Mouse (Mus musculus) forebrain, postnatal 0 days (tissue): Measurements from ENCODE around the gene Hivep3. TPM values are rescaled to one million over a fixed set of nuclear protein-coding genes. Genes with fewer than 3 reads are reported as not detected.

Experiments
- ATAC-seq: fragments of 200-750 bp; cut with Nextera tagmentation; 2 replicates; pipeline ENCODE4 v1.8.0; 2017; ENCODE audit warnings: mild to moderate bottlenecking, moderate library complexity
- DNase-seq: peaks from one replicate; pipeline ENCODE4 v3.0.0-alpha.2; 2015
- H3K27ac ChIP-seq: fragments of 300-500 bp; sonication (generic); 2 replicates; pipeline ENCODE4 v1.5.1; 2014; ENCODE audit warnings: low read depth, mild to moderate bottlenecking, antibody characterized with exemption, low read length, moderate library complexity, mixed read lengths
- H3K27me3 ChIP-seq: fragments of 300-500 bp; sonication (generic); 2 replicates; pipeline ENCODE4 v1.6.1; 2014; ENCODE audit warnings: mild to moderate bottlenecking, low read length, mixed read lengths; ENCODE audit not compliant: insufficient read depth
- H3K36me3 ChIP-seq: fragments of 300-500 bp; sonication (generic); 2 replicates; pipeline ENCODE4 v1.6.1; 2014; ENCODE audit warnings: mild to moderate bottlenecking, moderate library complexity; ENCODE audit not compliant: insufficient read depth
- H3K4me1 ChIP-seq: fragments of 300-500 bp; sonication (generic); 2 replicates; pipeline ENCODE4 v1.6.1; 2014; ENCODE audit warnings: antibody characterized with exemption; ENCODE audit not compliant: insufficient read depth
- H3K4me2 ChIP-seq: fragments of 300-500 bp; sonication (generic); 2 replicates; pipeline ENCODE4 v1.6.1; 2014; ENCODE audit warnings: low read depth, mild to moderate bottlenecking, moderate library complexity
- H3K4me3 ChIP-seq: fragments of 300-500 bp; sonication (generic); 2 replicates; pipeline ENCODE4 v1.5.1; 2014; ENCODE audit warnings: low read depth, low read length, mixed read lengths
- H3K9ac ChIP-seq: fragments of 300-500 bp; sonication (generic); 2 replicates; pipeline ENCODE4 v1.6.1; 2014; ENCODE audit warnings: mild to moderate bottlenecking
- H3K9me3 ChIP-seq: fragments of 300-500 bp; sonication (generic); 2 replicates; pipeline ENCODE4 v1.6.1; 2016; ENCODE audit warnings: low read length
- CTCF ChIP-seq: sonication (generic); IDR thresholded peaks from 2 replicates; pipeline ENCODE4 v1.5.1; 2016; ENCODE audit warnings: antibody characterized with exemption, control low read depth, low read depth
- WGBS: fragments of 180-500 bp; shearing (Covaris S2); extraction: QIAGEN DNeasy Blood & Tissue Kit; methylation state at CpG from one replicate; pipeline ENCODE4 v1.1.7; 2014; 5-methylcytosine and 5-hydroxymethylcytosine counted together
- polyA plus RNA-seq: library from polyadenylated mRNA; unstranded; fragments of >200 nt; fragmentation: Nextera tagmentation; extraction: Ambion mirVana; gene quantifications from 2 replicates; pipeline ENCODE4 v1.2.1, GENCODE M21; 2015
- total RNA-seq: library from RNA; depleted of rRNA; stranded (reverse); fragments of >200 nt; gene quantifications from 2 replicates; pipeline ENCODE4 v1.2.3, GENCODE M21; 2014

Hivep3 gene
- total and polyA plus RNA-seq, 2 experiments from 2014 or later, result 16.9 to 21.3 TPM

- TF ChIP-seq CTCF, result no peak
- Histone ChIP-seq H3K27me3 (no peaks in the 10 kb centered on the region), H3K9me3 (no peaks in the 10 kb centered on the region), H3K9ac (no peak overlapping the region), H3K36me3 (no peaks in the 10 kb centered on the region), H3K4me2 (no peak overlapping the region), H3K27ac (no peak overlapping the region), H3K4me1 (no peaks in the 10 kb centered on the region), H3K4me3 (no peak overlapping the region)
- ATAC-seq (no peak), DNase-seq (no peak)
- 58% methylated on average over 4 of the region's 4 CpGs for WGBS
These were observed 5.1 kb downstream of the Hivep3 start for GRCm38 (mm10) chr4:119738641-119739040.

GRCm38 (mm10) chr4:119739301-119740062 is 5.9 kb downstream of the Hivep3 start:
- H3K9ac ChIP-seq, result no peak overlapping the region

DNA sequence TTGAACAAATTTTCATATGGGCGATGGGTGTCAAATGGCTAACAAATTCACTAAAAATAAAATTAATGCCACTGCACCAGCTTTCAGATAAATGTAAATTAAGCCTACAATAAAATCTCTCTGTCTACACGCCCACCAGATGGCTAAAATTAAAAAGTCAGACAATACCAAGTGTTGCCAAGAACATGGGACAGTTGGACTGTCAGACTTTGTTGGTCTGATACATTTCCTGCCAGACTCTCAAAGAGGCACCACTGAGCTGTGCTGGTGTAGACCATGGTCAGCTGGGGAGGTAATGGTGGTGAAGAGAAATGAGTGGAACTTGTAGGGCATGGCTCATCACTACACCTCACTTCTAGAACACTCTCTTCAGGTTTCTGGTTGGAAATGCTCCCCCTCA is 14.8 kb downstream of the Hivep3 start:
- Histone ChIP-seq H3K4me3 (no peak overlapping the region), H3K36me3 (no peaks in the 10 kb centered on the region), H3K27me3 (no peaks in the 10 kb centered on the region), H3K9ac (no peak overlapping the region), H3K27ac (no peak overlapping the region), H3K4me1 (no peaks in the 10 kb centered on the region), H3K4me2 (no peak overlapping the region), H3K9me3 (no peaks in the 10 kb centered on the region)
- WGBS, result 69% methylated on average over 2 of the region's 2 CpGs
- ATAC-seq, result no peak
- no peak for DNase-seq
- TF ChIP-seq CTCF, result no peak

More at GRCm38 (mm10) chr4:119739301-119740062, 5.9 kb downstream of the Hivep3 start:
- Histone ChIP-seq H3K4me3 (no peak overlapping the region), H3K4me2 (no peak overlapping the region), H3K9me3 (no peaks in the 10 kb centered on the region), H3K4me1 (no peaks in the 10 kb centered on the region), H3K27me3 (no peaks in the 10 kb centered on the region), H3K27ac (no peak overlapping the region), H3K36me3 (no peaks in the 10 kb centered on the region)
- ATAC-seq (no peak), DNase-seq (no peak)
- no peak for TF ChIP-seq CTCF
- WGBS, result 43% methylated on average over 9 of the region's 9 CpGs

GRCm38 (mm10) chr4:119750157-119750556 is 16.6 kb downstream of the Hivep3 start:
- Histone ChIP-seq H3K4me3 (no peak overlapping the region), H3K9me3 (0 out of 2 replicates have a peak, but pooled peaks cover 6% of the 10 kb centered on the region), H3K27me3 (no peaks in the 10 kb centered on the region), H3K4me1 (no peaks in the 10 kb centered on the region), H3K4me2 (no peak overlapping the region), H3K36me3 (no peaks in the 10 kb centered on the region), H3K27ac (no peak overlapping the region), H3K9ac (no peak overlapping the region)
- TF ChIP-seq CTCF, result no peak
- WGBS, result 36% methylated on average over 4 of the region's 4 CpGs
- ATAC-seq (no peak), DNase-seq (no peak)

GRCm38 (mm10) chr4:119750681-119751211 is 17.2 kb downstream of the Hivep3 start:
- H3K27me3 ChIP-seq, result no peaks in the 10 kb centered on the region
- 0 out of 2 replicates have a peak, but pooled peaks cover 6% of the 10 kb centered on the region for H3K9me3 ChIP-seq
- WGBS, result 85% methylated on average over 6 of the region's 6 CpGs
- no peak for ATAC-seq
- no peak for TF ChIP-seq CTCF
- H3K36me3 ChIP-seq, result no peaks in the 10 kb centered on the region
- no peak overlapping the region for H3K4me3 ChIP-seq
- H3K4me2 ChIP-seq, result no peak overlapping the region
- no peak overlapping the region for H3K27ac ChIP-seq
- DNase-seq, result no peak
- H3K9ac ChIP-seq, result no peak overlapping the region
- H3K4me1 ChIP-seq, result no peaks in the 10 kb centered on the region

DNA sequence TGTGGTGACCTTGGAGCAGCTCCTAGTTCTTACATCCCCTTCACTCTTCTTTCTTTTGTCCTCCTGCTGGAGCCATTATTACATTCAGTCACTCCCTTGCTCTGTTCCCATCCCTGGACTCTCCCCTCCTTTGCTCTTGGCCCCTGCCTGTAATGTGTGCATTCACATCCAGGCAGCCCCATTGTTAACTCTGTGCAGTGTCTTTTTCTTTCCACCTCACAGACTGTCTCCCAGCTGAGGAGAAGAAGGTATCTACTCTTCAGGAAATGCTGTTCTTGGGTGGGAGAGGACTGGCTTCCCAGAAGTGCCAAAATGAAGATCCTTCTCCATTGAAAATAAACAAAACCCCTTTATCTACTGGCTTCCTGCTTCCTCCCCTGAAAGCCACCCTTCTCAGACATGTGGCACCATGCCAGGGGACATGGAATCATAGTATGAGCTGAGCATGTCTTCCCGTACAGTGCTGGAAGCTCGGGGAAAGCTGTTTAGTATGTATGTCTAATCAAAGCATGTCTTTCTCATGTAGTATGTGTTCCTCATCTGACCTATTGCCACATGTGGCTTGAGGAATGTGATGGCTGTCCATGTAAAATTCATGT is 17.9 kb downstream of the Hivep3 start:
- Histone ChIP-seq H3K4me2 (no peak overlapping the region), H3K4me1 (no peaks in the 10 kb centered on the region), H3K27me3 (no peaks in the 10 kb centered on the region), H3K4me3 (no peak overlapping the region), H3K36me3 (no peaks in the 10 kb centered on the region), H3K9ac (no peak overlapping the region), H3K9me3 (0 out of 2 replicates have a peak, but pooled peaks cover 13% of the 10 kb centered on the region), H3K27ac (no peak overlapping the region)
- TF ChIP-seq CTCF, result no peak
- 54% methylated on average over 2 of the region's 2 CpGs for WGBS
- no peak for DNase-seq
- no peak for ATAC-seq
